Mouse (Mus musculus) intestine, embryonic 16.5 days (tissue): ENCODE results near the gene Nup93. TPM values are rescaled to one million over a fixed set of nuclear protein-coding genes. Genes with fewer than 3 reads are reported as not detected.

Source experiments
- ATAC-seq: fragments of 200-750 bp; cut with Nextera tagmentation; 2 replicates; pipeline ENCODE4 v1.8.0; 2017; ENCODE audit warnings: moderate TSS enrichment, moderate library complexity
- H3K27ac ChIP-seq: fragments of 300-500 bp; sonication (generic); 2 replicates; pipeline ENCODE4 v1.5.1; 2014; ENCODE audit warnings: mild to moderate bottlenecking, low read length
- H3K27me3 ChIP-seq: fragments of 300-500 bp; sonication (generic); replicated peaks from 2 replicates; pipeline ENCODE4 v1.6.1; 2014; ENCODE audit warnings: low read length, control low read depth, mixed read lengths; ENCODE audit not compliant: control insufficient read depth, insufficient read depth
- H3K36me3 ChIP-seq: fragments of 300-500 bp; sonication (generic); 2 replicates; pipeline ENCODE4 v1.6.1; 2014; ENCODE audit warnings: low read length, control low read depth; ENCODE audit not compliant: control insufficient read depth, insufficient read depth
- H3K4me1 ChIP-seq: fragments of 300-500 bp; sonication (generic); 2 replicates; pipeline ENCODE4 v1.6.1; 2014; ENCODE audit warnings: low read length, control low read depth, mixed read lengths; ENCODE audit not compliant: control insufficient read depth, insufficient read depth
- H3K4me2 ChIP-seq: fragments of 300-500 bp; sonication (generic); 2 replicates; pipeline ENCODE4 v1.6.1; 2014; ENCODE audit warnings: low read depth, low read length, control low read depth
- H3K4me3 ChIP-seq: fragments of 300-500 bp; sonication (generic); 2 replicates; pipeline ENCODE4 v1.5.1; 2014; ENCODE audit warnings: mild to moderate bottlenecking, low read length
- H3K9ac ChIP-seq: fragments of 300-500 bp; sonication (generic); 2 replicates; pipeline ENCODE4 v1.6.1; 2014; ENCODE audit warnings: low read depth, low read length
- H3K9me3 ChIP-seq: fragments of 300-500 bp; sonication (generic); 2 replicates; pipeline ENCODE4 v1.6.1; 2016; ENCODE audit warnings: low read length, control low read depth; ENCODE audit not compliant: control insufficient read depth
- WGBS: fragments of 180-500 bp; shearing (Covaris S2); extraction: QIAGEN DNeasy Blood & Tissue Kit; methylation state at CpG from one replicate; pipeline ENCODE4 v1.1.7; 2014; 5-methylcytosine and 5-hydroxymethylcytosine counted together
- polyA plus RNA-seq: library from polyadenylated mRNA; unstranded; fragments of >200 nt; fragmentation: Nextera tagmentation; extraction: Ambion mirVana; gene quantifications from 2 replicates; pipeline ENCODE4 v1.2.1, GENCODE M21; 2015

The Nup93 gene
- polyA plus RNA-seq, 1 experiment from 2014 or later: 66.4 TPM

- Histone ChIP-seq H3K4me3 (no peak overlapping the region), H3K9ac (no peak overlapping the region), H3K9me3 (no peaks in the 10 kb centered on the region), H3K4me1 (no peaks in the 10 kb centered on the region), H3K27ac (no peak overlapping the region), H3K36me3 (no peaks in the 10 kb centered on the region), H3K27me3 (no peaks in the 10 kb centered on the region), H3K4me2 (no peak overlapping the region)
- no peak for ATAC-seq
- WGBS: 78% methylated on average over 3 of the region's 3 CpGs
Observed at GRCm38 (mm10) chr8:94204043-94204442, 10.3 kb upstream of the Nup93 start.

- WGBS: 17% methylated on average over 5 of the region's 5 CpGs
Observed at GRCm38 (mm10) chr8:94205736-94206135, 8.6 kb upstream of the Nup93 start.

GRCm38 (mm10) chr8:94206256-94206655, 8.1 kb upstream of the Nup93 start:
- Histone ChIP-seq H3K9me3 (no peaks in the 10 kb centered on the region), H3K27ac (no peak overlapping the region), H3K4me1 (no peaks in the 10 kb centered on the region), H3K4me2 (no peak overlapping the region), H3K36me3 (no peaks in the 10 kb centered on the region), H3K4me3 (no peak overlapping the region), H3K9ac (no peak overlapping the region), H3K27me3 (no peaks in the 10 kb centered on the region)
- no peak for ATAC-seq
- WGBS: 83% methylated on average over 8 of the region's 8 CpGs

More at GRCm38 (mm10) chr8:94205736-94206135, 8.6 kb upstream of the Nup93 start:
- no peak overlapping the region for H3K4me3 ChIP-seq
- no peaks in the 10 kb centered on the region for H3K27me3 ChIP-seq
- H3K9ac ChIP-seq: no peak overlapping the region
- H3K36me3 ChIP-seq: no peaks in the 10 kb centered on the region
- H3K27ac ChIP-seq: no peak overlapping the region
- ATAC-seq: peak; percentile 81
- H3K4me2 ChIP-seq: no peak overlapping the region
- H3K4me1 ChIP-seq: no peaks in the 10 kb centered on the region
- H3K9me3 ChIP-seq: no peaks in the 10 kb centered on the region

GRCm38 (mm10) chr8:94207491-94207890, 6.9 kb upstream of the Nup93 start:
- no peak for ATAC-seq
- Histone ChIP-seq H3K9ac (no peak overlapping the region), H3K9me3 (no peaks in the 10 kb centered on the region), H3K4me2 (no peak overlapping the region), H3K27me3 (no peaks in the 10 kb centered on the region), H3K36me3 (no peaks in the 10 kb centered on the region), H3K4me1 (no peaks in the 10 kb centered on the region), H3K27ac (no peak overlapping the region), H3K4me3 (no peak overlapping the region)
- 75% methylated on average over 2 of the region's 2 CpGs for WGBS

GRCm38 (mm10) chr8:94209639-94210038, 4.7 kb upstream of the Nup93 start:
- H3K4me1 ChIP-seq: peaks cover 5% of the 10 kb centered on the region
- no peak for ATAC-seq
- H3K4me3 ChIP-seq: no peak overlapping the region
- H3K27ac ChIP-seq: no peak overlapping the region
- WGBS: 77% methylated on average over 6 of the region's 6 CpGs
- H3K9me3 ChIP-seq: no peaks in the 10 kb centered on the region
- H3K4me2 ChIP-seq: no peak overlapping the region
- no peaks in the 10 kb centered on the region for H3K36me3 ChIP-seq
- no peaks in the 10 kb centered on the region for H3K27me3 ChIP-seq
- H3K9ac ChIP-seq: no peak overlapping the region

- H3K36me3 ChIP-seq: no peaks in the 10 kb centered on the region
- H3K4me2 ChIP-seq: no peak overlapping the region
- WGBS: 65% methylated on average over 3 of the region's 3 CpGs
- no peak for ATAC-seq
- no peaks in the 10 kb centered on the region for H3K27me3 ChIP-seq
- H3K4me1 ChIP-seq: peaks cover 7% of the 10 kb centered on the region
- H3K27ac ChIP-seq: no peak overlapping the region
- H3K4me3 ChIP-seq: no peak overlapping the region
- no peak overlapping the region for H3K9ac ChIP-seq
- no peaks in the 10 kb centered on the region for H3K9me3 ChIP-seq
Observed at GRCm38 (mm10) chr8:94210225-94210624, 4.1 kb upstream of the Nup93 start.

GRCm38 (mm10) chr8:94213819-94214218, 545 bp upstream of the Nup93 start:
- peak overlapping the region; percentile 30; the same call in 1 of the 2 replicates for H3K4me3 ChIP-seq
- H3K4me2 ChIP-seq: peak overlapping the region; percentile 59
- WGBS: 66% methylated on average over 6 of the region's 6 CpGs

GRCm38 (mm10) chr8:94227381-94227939, 13.1 kb downstream of the Nup93 start:
- H3K27me3 ChIP-seq: no peaks in the 10 kb centered on the region
- WGBS: 83% methylated on average over 7 of the region's 7 CpGs
- no peaks in the 10 kb centered on the region for H3K36me3 ChIP-seq
- H3K4me1 ChIP-seq: no peaks in the 10 kb centered on the region
- H3K27ac ChIP-seq: no peak overlapping the region
- no peak overlapping the region for H3K4me2 ChIP-seq
- H3K4me3 ChIP-seq: no peak overlapping the region
- no peaks in the 10 kb centered on the region for H3K9me3 ChIP-seq
- ATAC-seq: no peak
- no peak overlapping the region for H3K9ac ChIP-seq

More at GRCm38 (mm10) chr8:94213819-94214218, 545 bp upstream of the Nup93 start:
- peaks cover 13% of the 10 kb centered on the region for H3K4me1 ChIP-seq
- H3K27me3 ChIP-seq: no peaks in the 10 kb centered on the region
- no peak for ATAC-seq
- H3K9ac ChIP-seq: peak overlapping the region; percentile 59
- H3K9me3 ChIP-seq: no peaks in the 10 kb centered on the region
- no peaks in the 10 kb centered on the region for H3K36me3 ChIP-seq
- H3K27ac ChIP-seq: peak overlapping the region; percentile 57

GRCm38 (mm10) chr8:94240240-94240751, 25.9 kb downstream of the Nup93 start:
- WGBS: 80% methylated on average over 4 of the region's 4 CpGs
- no peaks in the 10 kb centered on the region for H3K27me3 ChIP-seq
- no peak overlapping the region for H3K9ac ChIP-seq
- no peak for ATAC-seq
- no peaks in the 10 kb centered on the region for H3K4me1 ChIP-seq
- H3K9me3 ChIP-seq: no peaks in the 10 kb centered on the region
- no peak overlapping the region for H3K4me3 ChIP-seq
- H3K27ac ChIP-seq: no peak overlapping the region
- peaks cover 2% of the 10 kb centered on the region; the same call in 1 of the 2 replicates for H3K36me3 ChIP-seq
- no peak overlapping the region for H3K4me2 ChIP-seq
